ENCODE assay signal across 8 mouse cellular contexts in the genomic region with DNA sequence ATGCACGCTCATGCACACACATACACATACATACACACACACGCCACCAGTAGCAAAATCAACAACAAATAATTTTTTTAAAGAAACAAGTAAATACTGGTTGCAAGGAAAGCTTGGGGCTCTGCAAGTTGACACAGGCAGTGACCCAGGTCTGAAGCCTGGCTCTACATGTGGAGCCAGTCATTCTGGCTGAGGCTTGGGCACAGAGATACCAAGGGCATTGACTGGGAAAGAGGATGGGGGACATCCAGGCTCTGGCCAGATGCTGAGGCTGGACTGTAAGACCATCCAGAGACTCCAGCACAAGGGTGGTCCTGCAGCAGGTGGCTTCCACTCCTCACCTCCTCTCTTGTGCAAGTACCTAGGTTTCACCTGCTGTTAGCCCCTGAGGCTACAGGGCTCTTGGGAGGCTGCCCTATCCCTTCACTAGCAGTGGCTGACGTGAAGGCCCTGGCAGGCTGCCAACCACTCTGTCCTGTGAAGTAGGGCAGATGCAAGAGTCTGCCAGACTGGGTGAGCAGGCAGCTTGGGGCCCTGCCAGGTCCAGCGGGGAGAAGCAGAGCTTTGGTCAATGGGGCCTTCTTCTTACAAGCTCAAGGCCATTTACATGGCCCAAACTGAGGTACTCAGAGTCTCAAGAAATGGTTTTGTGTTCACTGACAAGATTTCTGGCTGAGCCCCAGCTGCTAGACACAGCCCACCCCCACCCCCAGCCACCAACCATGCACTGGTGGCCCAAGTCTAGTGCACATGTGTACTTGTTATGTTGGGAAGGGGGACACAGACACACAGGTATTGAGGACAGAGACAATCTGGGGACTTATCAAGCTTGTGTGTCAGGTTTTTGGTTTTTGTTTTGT. TPM values are rescaled to one million over a fixed set of nuclear protein-coding genes. Genes with fewer than 3 reads are reported as not detected.
DNase-seq lines count a peak whose midpoint lies in the region; ATAC-seq lines count a peak whose summit lies in the region.

No protein-coding gene starts in this region.

- no peaks in the 10 kb centered on the region for H3K9me3 ChIP-seq in hindbrain, embryonic 10.5 days
- no peaks in the 10 kb centered on the region for H3K9me3 ChIP-seq in hindbrain, embryonic 11.5 days (ENCODE audit: control insufficient read depth, low read length)
- H3K9me3 ChIP-seq in embryonic facial prominence, embryonic 15.5 days (replicated peaks), result no peaks in the 10 kb centered on the region
- H3K9me3 ChIP-seq in limb, embryonic 12.5 days, result no peaks in the 10 kb centered on the region
- no peaks in the 10 kb centered on the region for H3K9me3 ChIP-seq in neural tube, embryonic 14.5 days (ENCODE audit: control insufficient read depth, low read length)

- no peak for ATAC-seq in hindbrain, embryonic 11.5 days (ENCODE audit: low FRiP score)
- ATAC-seq in embryonic facial prominence, embryonic 15.5 days (ENCODE audit: insufficient number of reproducible peaks, low FRiP score, low TSS enrichment, low read depth), result peak; percentile 48; the same call in 1 of the 2 replicates
- peak; percentile 49; the same call in 1 of the 2 replicates for ATAC-seq in limb, embryonic 12.5 days (ENCODE audit: insufficient number of reproducible peaks, insufficient read depth, low FRiP score, low TSS enrichment, low read depth)
- ATAC-seq in neural tube, embryonic 14.5 days (ENCODE audit: low read depth), result peak; percentile 92

- H3K36me3 ChIP-seq in hindbrain, embryonic 10.5 days, result no peaks in the 10 kb centered on the region
- H3K36me3 ChIP-seq in hindbrain, embryonic 11.5 days (ENCODE audit: control insufficient read depth, insufficient read depth, low read length), result no peaks in the 10 kb centered on the region
- no peaks in the 10 kb centered on the region for H3K36me3 ChIP-seq in embryonic facial prominence, embryonic 15.5 days
- H3K36me3 ChIP-seq in limb, embryonic 12.5 days, result no peaks in the 10 kb centered on the region
- H3K36me3 ChIP-seq in neural tube, embryonic 14.5 days (ENCODE audit: control insufficient read depth, insufficient read depth, low read length), result no peaks in the 10 kb centered on the region

- H3K4me2 ChIP-seq in hindbrain, embryonic 11.5 days (replicated peaks; ENCODE audit: low read depth, low read length), result no peak overlapping the region
- H3K4me2 ChIP-seq in embryonic facial prominence, embryonic 15.5 days (replicated peaks), result no peak overlapping the region
- no peak overlapping the region for H3K4me2 ChIP-seq in limb, embryonic 12.5 days
- H3K4me2 ChIP-seq in neural tube, embryonic 14.5 days (ENCODE audit: low read depth, low read length), result no peak overlapping the region

- no peak overlapping the region for H3K4me3 ChIP-seq in hindbrain, embryonic 10.5 days
- H3K4me3 ChIP-seq in hindbrain, embryonic 11.5 days (ENCODE audit: low read depth, low read length), result no peak overlapping the region
- H3K4me3 ChIP-seq in embryonic facial prominence, embryonic 15.5 days (replicated peaks), result no peak overlapping the region
- no peak overlapping the region for H3K4me3 ChIP-seq in limb, embryonic 12.5 days (replicated peaks)
- no peak overlapping the region for H3K4me3 ChIP-seq in neural tube, embryonic 14.5 days (ENCODE audit: low read depth, low read length)

- 86% methylated on average over 4 of the region's 4 CpGs for WGBS in hindbrain, embryonic 10.5 days
- 84% methylated on average over 4 of the region's 4 CpGs for WGBS in hindbrain, embryonic 11.5 days
- WGBS in embryonic facial prominence, embryonic 15.5 days, result 50% methylated on average over 4 of the region's 4 CpGs
- 55% methylated on average over 4 of the region's 4 CpGs for WGBS in limb, embryonic 12.5 days
- WGBS in neural tube, embryonic 14.5 days, result 51% methylated on average over 4 of the region's 4 CpGs

- DNase-seq in hindbrain, embryonic 10.5 days (ENCODE audit: low spot score), result no peak
- no peak for DNase-seq in hindbrain, embryonic 11.5 days (ENCODE audit: low spot score)
- peak; percentile 86 for DNase-seq in heart, adult 8-10 months (ENCODE audit: low spot score)
- peak; percentile 86 for DNase-seq in kidney, adult 9 months
- DNase-seq in thymus, postnatal 14 days, result peak; percentile 55

- no peak overlapping the region for H3K9ac ChIP-seq in hindbrain, embryonic 11.5 days (ENCODE audit: low read depth, low read length)
- H3K9ac ChIP-seq in embryonic facial prominence, embryonic 15.5 days, result no peak overlapping the region
- H3K9ac ChIP-seq in limb, embryonic 12.5 days (replicated peaks), result no peak overlapping the region
- H3K9ac ChIP-seq in neural tube, embryonic 14.5 days (replicated peaks; ENCODE audit: low read depth, low read length), result no peak overlapping the region

- H3K27ac ChIP-seq in hindbrain, embryonic 10.5 days, result peak overlapping the region; percentile 5; the same call in 1 of the 2 replicates
- H3K27ac ChIP-seq in hindbrain, embryonic 11.5 days (ENCODE audit: low read depth, low read length), result no peak overlapping the region
- peak overlapping the region; percentile 22; the same call in 1 of the 2 replicates for H3K27ac ChIP-seq in embryonic facial prominence, embryonic 15.5 days (replicated peaks)
- H3K27ac ChIP-seq in limb, embryonic 12.5 days, result peak overlapping the region; percentile 59; the same call in 1 of the 2 replicates
- peak overlapping the region; percentile 18; the same call in 1 of the 2 replicates for H3K27ac ChIP-seq in neural tube, embryonic 14.5 days (ENCODE audit: low read depth, low read length)

- no peaks in the 10 kb centered on the region for H3K27me3 ChIP-seq in hindbrain, embryonic 10.5 days (ENCODE audit: insufficient read depth, poor library complexity, severe bottlenecking)
- no peaks in the 10 kb centered on the region for H3K27me3 ChIP-seq in hindbrain, embryonic 11.5 days (ENCODE audit: control insufficient read depth, insufficient read depth, low read length)
- no peaks in the 10 kb centered on the region for H3K27me3 ChIP-seq in embryonic facial prominence, embryonic 15.5 days
- no peaks in the 10 kb centered on the region for H3K27me3 ChIP-seq in limb, embryonic 12.5 days
- H3K27me3 ChIP-seq in neural tube, embryonic 14.5 days (ENCODE audit: control insufficient read depth, insufficient read depth, low read length), result no peaks in the 10 kb centered on the region

- peaks cover 22% of the 10 kb centered on the region for H3K4me1 ChIP-seq in hindbrain, embryonic 10.5 days (replicated peaks)
- no peaks in the 10 kb centered on the region; the same call in 1 of the 2 replicates for H3K4me1 ChIP-seq in hindbrain, embryonic 11.5 days (replicated peaks; ENCODE audit: control insufficient read depth, insufficient read depth, low read length)
- H3K4me1 ChIP-seq in embryonic facial prominence, embryonic 15.5 days, result peaks cover 23% of the 10 kb centered on the region
- peaks cover 27% of the 10 kb centered on the region for H3K4me1 ChIP-seq in limb, embryonic 12.5 days (replicated peaks)
- peaks cover 8% of the 10 kb centered on the region; the same call in 1 of the 2 replicates for H3K4me1 ChIP-seq in neural tube, embryonic 14.5 days (ENCODE audit: control insufficient read depth, insufficient read depth, low read length)

RNA-seq across cellular contexts. Expression of gene Olfr412, which starts 46.9 kb away (rescaled TPM):
- polyA plus RNA-seq in hindbrain, embryonic 10.5 days (2016; fragmentation: Nextera tagmentation; extraction: Ambion mirVana), result not detected in 2 replicates
- not detected in 2 replicates for polyA plus RNA-seq in hindbrain, embryonic 11.5 days (2014; fragmentation: Nextera tagmentation; extraction: Ambion mirVana)
- polyA plus RNA-seq in embryonic facial prominence, embryonic 15.5 days (2015; fragmentation: Nextera tagmentation; extraction: Ambion mirVana), result not detected in 2 replicates
- total RNA-seq in heart, adult 8-10 months (2022), result not detected
- not detected in 2 replicates for polyA plus RNA-seq in limb, embryonic 12.5 days (2016; fragmentation: Nextera tagmentation; extraction: Ambion mirVana)
- polyA plus RNA-seq in neural tube, embryonic 14.5 days (2014; fragmentation: Nextera tagmentation; extraction: Ambion mirVana), result not detected in 2 replicates

RNA-seq across cellular contexts. Expression of gene Olfr411, which starts 56.4 kb away (rescaled TPM):
- not detected in 2 replicates for polyA plus RNA-seq in hindbrain, embryonic 10.5 days (2016; fragmentation: Nextera tagmentation; extraction: Ambion mirVana)
- not detected in 2 replicates for polyA plus RNA-seq in hindbrain, embryonic 11.5 days (2014; fragmentation: Nextera tagmentation; extraction: Ambion mirVana)
- 0.30 and 0.51 TPM in 2 replicates for polyA plus RNA-seq in embryonic facial prominence, embryonic 15.5 days (2015; fragmentation: Nextera tagmentation; extraction: Ambion mirVana)
- total RNA-seq in heart, adult 8-10 months (2022), result not detected
- polyA plus RNA-seq in limb, embryonic 12.5 days (2016; fragmentation: Nextera tagmentation; extraction: Ambion mirVana), result not detected in 2 replicates
- not detected in 2 replicates for polyA plus RNA-seq in neural tube, embryonic 14.5 days (2014; fragmentation: Nextera tagmentation; extraction: Ambion mirVana)

Comparison
In these comparisons a context has a peak if more than half of its experiments do, and no peak if none do; other contexts are left out.
1. DNase-seq: peak in heart, adult 8-10 months (single experiment), kidney, adult 9 months (single experiment) and thymus, postnatal 14 days (single experiment); none in hindbrain, embryonic 10.5 days (single experiment) and hindbrain, embryonic 11.5 days (single experiment).